18 mouse cellular contexts compared by ENCODE assay signal in the genomic region with DNA sequence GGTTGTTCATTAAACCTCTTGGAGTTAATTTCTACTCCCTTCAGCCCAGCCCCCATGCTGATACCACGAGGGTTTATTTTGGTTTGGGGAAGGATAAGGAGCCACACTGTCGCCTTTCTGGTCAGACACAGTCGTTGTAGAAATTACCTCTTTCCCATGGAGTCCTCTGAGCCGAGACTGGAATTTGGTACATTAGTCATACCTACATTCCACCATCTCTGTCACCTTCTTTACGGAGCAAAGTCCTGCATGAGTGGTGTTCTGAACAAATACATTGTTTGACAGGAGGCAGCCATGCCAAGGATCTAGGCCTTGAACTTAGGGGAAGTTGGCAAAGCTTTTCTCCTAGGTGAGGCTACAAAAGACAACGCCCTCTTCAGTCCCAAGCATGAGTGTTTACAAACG.
DNase-seq lines count a peak whose midpoint lies in the region; ATAC-seq and TF ChIP-seq lines count a peak whose summit lies in the region.
"Had no signal": no experiment of that assay in that cellular context is flagged by ENCODE, and none has a peak within 500 bp of the region (broad histone marks: within the 10 kb centered on the region; RNA-seq: fewer than 3 reads in every experiment).

No protein-coding gene starts in this region.

- no peak overlapping the region for H3K4me2 ChIP-seq in lung, postnatal 0 days (replicated peaks; ENCODE audit: low read depth, low read length)
- H3K4me2 ChIP-seq: embryonic facial prominence, embryonic 12.5 days; limb, embryonic 12.5 days; lung, embryonic 14.5 days; neural tube, embryonic 15.5 days had no signal

- TF ChIP-seq POLR2A in lung, adult 2 months (IDR thresholded peaks at IDR 0.05; ENCODE audit: borderline replicate concordance, extremely low read depth, low read depth, low read length) = no peak

- 46% methylated on average over 7 of the region's 7 CpGs for WGBS in lung, postnatal 0 days
- 63% methylated on average over 7 of the region's 7 CpGs for WGBS in lung, adult 2 months

- H3K36me3 ChIP-seq in lung, postnatal 0 days (ENCODE audit: insufficient read depth, low read length) = no peaks in the 10 kb centered on the region
- H3K36me3 ChIP-seq: embryonic facial prominence, embryonic 12.5 days; limb, embryonic 12.5 days; neural tube, embryonic 15.5 days had no signal

- H3K9me3 ChIP-seq in lung, postnatal 0 days (ENCODE audit: low read length) = no peaks in the 10 kb centered on the region
- H3K9me3 ChIP-seq: embryonic facial prominence, embryonic 12.5 days; limb, embryonic 12.5 days; neural tube, embryonic 15.5 days had no signal

- H3K27me3 ChIP-seq in lung, postnatal 0 days (replicated peaks; ENCODE audit: insufficient read depth, low read length) = no peaks in the 10 kb centered on the region
- H3K27me3 ChIP-seq: embryonic facial prominence, embryonic 12.5 days; limb, embryonic 12.5 days; neural tube, embryonic 15.5 days had no signal

- TF ChIP-seq EP300 in lung, postnatal 0 days (IDR thresholded peaks at IDR 0.05) = peak; percentile 85

- H3K4me1 ChIP-seq in lung, postnatal 0 days (ENCODE audit: insufficient read depth, low read depth, low read length) = peaks cover 4% of the 10 kb centered on the region; the same call in 1 of the 2 replicates
- H3K4me1 ChIP-seq in lung, adult 2 months (ENCODE audit: control insufficient read depth, insufficient read depth, low read length) = peaks cover 2% of the 10 kb centered on the region; the same call in 1 of the 2 replicates

- DNase-seq in lung, postnatal 0 days (ENCODE audit: low spot score) = peak; percentile 84
- no peak for DNase-seq in lung, adult 2 months
- DNase-seq in kidney, adult 8-10 months = peak; percentile 35 to 38
- DNase-seq in kidney, postnatal 14 days = peak; percentile 12
- DNase-seq in yolk sac, embryonic 10.5 days (ENCODE audit: low spot score) = peak; percentile 40
- DNase-seq in left cerebral cortex, postnatal 10 days (ENCODE audit: extremely low spot score in 1 of 2, low spot score in 2 of 2) = no peak
- DNase-seq in spleen, postnatal 4 days (ENCODE audit: low spot score in 2 of 2) = no peak
- DNase-seq: adrenal gland, postnatal 36 days; cerebellum, adult 2 months; forebrain, postnatal 0 days; gastrocnemius, adult 2 months; heart, adult 2 months; right cerebral cortex, postnatal 25 days; thymus, adult 2 months had no signal

- no peak overlapping the region for H3K9ac ChIP-seq in lung, postnatal 0 days (replicated peaks; ENCODE audit: low read depth)
- H3K9ac ChIP-seq: embryonic facial prominence, embryonic 12.5 days; forebrain, postnatal 0 days; limb, embryonic 12.5 days; lung, embryonic 14.5 days; neural tube, embryonic 15.5 days had no signal

- H3K27ac ChIP-seq in lung, postnatal 0 days (ENCODE audit: low read length) = no peak overlapping the region
- H3K27ac ChIP-seq: embryonic facial prominence, embryonic 12.5 days; gastrocnemius, adult 2 months; heart, adult 2 months; limb, embryonic 12.5 days; neural tube, embryonic 15.5 days had no signal

- no peak overlapping the region for H3K4me3 ChIP-seq in lung, postnatal 0 days (ENCODE audit: low read depth, low read length)
- no peak overlapping the region for H3K4me3 ChIP-seq in lung, adult 2 months (replicated peaks; ENCODE audit: extremely low read depth, low read depth, low read length)
- H3K4me3 ChIP-seq: embryonic facial prominence, embryonic 12.5 days; gastrocnemius, adult 2 months; heart, adult 2 months; limb, embryonic 12.5 days; neural tube, embryonic 15.5 days had no signal

- intact Hi-C loops in left cerebral cortex, postnatal 10 days (cut with DNase I) = no loop called here

- no peak for TF ChIP-seq CTCF in lung, postnatal 0 days (IDR thresholded peaks at IDR 0.05)
- no peak for TF ChIP-seq CTCF in lung, adult 2 months (IDR thresholded peaks at IDR 0.05; ENCODE audit: insufficient read depth, low read length)

- peak; percentile 75 for ATAC-seq in lung, postnatal 0 days
- ATAC-seq: forebrain, postnatal 0 days had no signal

Comparison
In these comparisons a context has a peak if more than half of its experiments do, and no peak if none do; other contexts are left out.
1. DNase-seq: peak in lung, postnatal 0 days (single experiment), kidney, adult 8-10 months (2 of 2), kidney, postnatal 14 days (single experiment) and yolk sac, embryonic 10.5 days (single experiment); none in lung, adult 2 months (single experiment), left cerebral cortex, postnatal 10 days (0 of 2) and spleen, postnatal 4 days (0 of 2).